Comparison of ENCODE assay signal across 8 mouse cellular contexts in genomic region chr7:126703757-126704077, GRCm38 (mm10). TPM values are rescaled to one million over a fixed set of nuclear protein-coding genes. Genes with fewer than 3 reads are reported as not detected.
DNase-seq lines count a peak whose midpoint lies in the region; ATAC-seq and TF ChIP-seq lines count a peak whose summit lies in the region.

No protein-coding gene starts in this region.

- no peaks in the 10 kb centered on the region for H3K9me3 ChIP-seq in hindbrain, embryonic 15.5 days
- H3K9me3 ChIP-seq in midbrain, postnatal 0 days (ENCODE audit: low read length): no peaks in the 10 kb centered on the region

- peak; percentile 9; the same call in 1 of the 2 replicates for ATAC-seq in hindbrain, embryonic 15.5 days (ENCODE audit: low FRiP score, low read depth)
- no peak for ATAC-seq in midbrain, postnatal 0 days (ENCODE audit: low FRiP score)

- H3K4me1 ChIP-seq in spleen, adult 2 months (ENCODE audit: control insufficient read depth, insufficient read depth, insufficient read length): peaks cover 31% of the 10 kb centered on the region
- H3K4me1 ChIP-seq in hindbrain, embryonic 15.5 days (replicated peaks): peaks cover 47% of the 10 kb centered on the region
- H3K4me1 ChIP-seq in midbrain, postnatal 0 days (ENCODE audit: insufficient read depth, low read length): peaks cover 17% of the 10 kb centered on the region

- TF ChIP-seq CTCF in spleen, adult 2 months (IDR thresholded peaks at IDR 0.05; ENCODE audit: extremely low read depth, insufficient read depth, insufficient read length, insufficient replicate concordance): no peak
- no peak for TF ChIP-seq CTCF in midbrain, postnatal 0 days (IDR thresholded peaks at IDR 0.05)

- WGBS in spleen, adult 2 months: 0% methylated on average over 7 of the region's 7 CpGs
- 14% methylated on average over 7 of the region's 7 CpGs for WGBS in hindbrain, embryonic 15.5 days
- WGBS in midbrain, postnatal 0 days: 7% methylated on average over 7 of the region's 7 CpGs

- H3K27ac ChIP-seq in spleen, adult 2 months (ENCODE audit: insufficient read depth, low read length): peak overlapping the region; percentile 100
- peak overlapping the region; percentile 91 for H3K27ac ChIP-seq in hindbrain, embryonic 15.5 days (replicated peaks)
- peak overlapping the region; percentile 74 for H3K27ac ChIP-seq in midbrain, postnatal 0 days (ENCODE audit: low read depth, low read length)

- peak; percentile 92 for DNase-seq in heart, adult 11 months
- no peak for DNase-seq in heart, postnatal 14 days
- DNase-seq in spleen, adult 2 months (ENCODE audit: low read depth in 1 of 2, low spot score in 2 of 2): no peak
- no peak for DNase-seq in spleen, adult 12 weeks (ENCODE audit: low spot score)
- no peak for DNase-seq in midbrain, postnatal 0 days (ENCODE audit: low spot score)
- no peak for DNase-seq in c-Kit-positive CD71-positive TER-119-positive erythroid progenitor cells, embryonic 14.5 days (ENCODE audit: low spot score)
- no peak for DNase-seq in right cerebral cortex, postnatal 36 days (ENCODE audit: low spot score in 2 of 2)

- H3K4me2 ChIP-seq in hindbrain, embryonic 15.5 days: peak overlapping the region; percentile 73
- peak overlapping the region; percentile 75 for H3K4me2 ChIP-seq in midbrain, postnatal 0 days (ENCODE audit: low read depth, low read length, poor library complexity, severe bottlenecking)

- peaks cover 44% of the 10 kb centered on the region for H3K36me3 ChIP-seq in spleen, adult 2 months (ENCODE audit: control insufficient read depth, insufficient read depth, low read length)
- peaks cover 6% of the 10 kb centered on the region for H3K36me3 ChIP-seq in hindbrain, embryonic 15.5 days
- H3K36me3 ChIP-seq in midbrain, postnatal 0 days (ENCODE audit: insufficient read depth, low read length): peaks cover 14% of the 10 kb centered on the region

- TF ChIP-seq POLR2A in spleen, adult 2 months (IDR thresholded peaks at IDR 0.05; ENCODE audit: low read depth, low read length): no peak

- H3K9ac ChIP-seq in hindbrain, embryonic 15.5 days: peak overlapping the region; percentile 93
- peak overlapping the region; percentile 80 for H3K9ac ChIP-seq in midbrain, postnatal 0 days (replicated peaks; ENCODE audit: low read length, poor library complexity, severe bottlenecking)

- H3K4me3 ChIP-seq in spleen, adult 2 months (ENCODE audit: extremely low read depth, insufficient read depth, insufficient read length): peak overlapping the region; percentile 83
- H3K4me3 ChIP-seq in hindbrain, embryonic 15.5 days: peak overlapping the region; percentile 90
- H3K4me3 ChIP-seq in midbrain, postnatal 0 days (ENCODE audit: low read depth, low read length): peak overlapping the region; percentile 56

- intact Hi-C loops in heart, postnatal 14 days (cut with DNase I): no loop called here

- H3K27me3 ChIP-seq in spleen, adult 2 months (ENCODE audit: control insufficient read depth, insufficient read depth, low read length): no peaks in the 10 kb centered on the region
- no peaks in the 10 kb centered on the region for H3K27me3 ChIP-seq in hindbrain, embryonic 15.5 days
- H3K27me3 ChIP-seq in midbrain, postnatal 0 days (ENCODE audit: insufficient read depth, low read length): no peaks in the 10 kb centered on the region

RNA-seq across cellular contexts. Expression of gene Coro1a, which starts 3.9 kb away (rescaled TPM):
- total RNA-seq in heart, postnatal 14 days (2021): 10 to 100 TPM in 1 of 2 experiments, 1 to 10 TPM in 1; 8.8 to 28.1 TPM
- 1,755 and 1,932 TPM in 2 replicates for polyA plus RNA-seq in spleen, adult 2 months (2012; rRNA removed)
- polyA plus RNA-seq in hindbrain, embryonic 15.5 days (2015; fragmentation: Nextera tagmentation; extraction: Ambion mirVana): 104 and 108 TPM in 2 replicates
- total RNA-seq in midbrain, postnatal 0 days (2014; rRNA removed): 87.1 and 98.9 TPM in 2 replicates
- polyA plus RNA-seq in midbrain, postnatal 0 days (2015; fragmentation: Nextera tagmentation; extraction: Ambion mirVana): 93.4 and 105 TPM in 2 replicates

RNA-seq across cellular contexts. Expression of gene Slx1b, which starts 8.1 kb away (rescaled TPM):
- total RNA-seq in heart, postnatal 14 days (2021): 1 to 10 TPM; 5.7 to 7.7 TPM
- polyA plus RNA-seq in spleen, adult 2 months (2012; rRNA removed): 13.2 and 19.5 TPM in 2 replicates
- 16.2 and 16.7 TPM in 2 replicates for polyA plus RNA-seq in hindbrain, embryonic 15.5 days (2015; fragmentation: Nextera tagmentation; extraction: Ambion mirVana)
- total RNA-seq in midbrain, postnatal 0 days (2014; rRNA removed): 21.7 and 25.0 TPM in 2 replicates
- polyA plus RNA-seq in midbrain, postnatal 0 days (2015; fragmentation: Nextera tagmentation; extraction: Ambion mirVana): 10.9 and 11.1 TPM in 2 replicates

RNA-seq across cellular contexts. Expression of gene Bola2, which starts 8.5 kb away (rescaled TPM):
- 10 to 100 TPM; 49.2 to 51.2 TPM for total RNA-seq in heart, postnatal 14 days (2021)
- 37.4 and 51.8 TPM in 2 replicates for polyA plus RNA-seq in spleen, adult 2 months (2012; rRNA removed)
- polyA plus RNA-seq in hindbrain, embryonic 15.5 days (2015; fragmentation: Nextera tagmentation; extraction: Ambion mirVana): 139 and 143 TPM in 2 replicates
- total RNA-seq in midbrain, postnatal 0 days (2014; rRNA removed): 50.2 and 160 TPM in 2 replicates
- polyA plus RNA-seq in midbrain, postnatal 0 days (2015; fragmentation: Nextera tagmentation; extraction: Ambion mirVana): 143 and 146 TPM in 2 replicates

RNA-seq across cellular contexts. Expression of gene Sult1a1, which starts 27.5 kb away (rescaled TPM):
- 10 to 100 TPM; 38.6 to 43.2 TPM for total RNA-seq in heart, postnatal 14 days (2021)
- polyA plus RNA-seq in spleen, adult 2 months (2012; rRNA removed): 10.5 and 12.9 TPM in 2 replicates
- 7.3 and 10.5 TPM in 2 replicates for polyA plus RNA-seq in hindbrain, embryonic 15.5 days (2015; fragmentation: Nextera tagmentation; extraction: Ambion mirVana)
- total RNA-seq in midbrain, postnatal 0 days (2014; rRNA removed): 18.4 and 21.1 TPM in 2 replicates
- 17.5 and 18.8 TPM in 2 replicates for polyA plus RNA-seq in midbrain, postnatal 0 days (2015; fragmentation: Nextera tagmentation; extraction: Ambion mirVana)

RNA-seq across cellular contexts. Expression of gene Sgf29, which starts 54.6 kb away (rescaled TPM):
- total RNA-seq in heart, postnatal 14 days (2021): 10 to 100 TPM; 24.6 to 28.6 TPM
- 31.4 and 32.3 TPM in 2 replicates for polyA plus RNA-seq in spleen, adult 2 months (2012; rRNA removed)
- polyA plus RNA-seq in hindbrain, embryonic 15.5 days (2015; fragmentation: Nextera tagmentation; extraction: Ambion mirVana): 58.7 and 61.0 TPM in 2 replicates
- 44.4 and 46.6 TPM in 2 replicates for total RNA-seq in midbrain, postnatal 0 days (2014; rRNA removed)
- polyA plus RNA-seq in midbrain, postnatal 0 days (2015; fragmentation: Nextera tagmentation; extraction: Ambion mirVana): 48.0 and 56.0 TPM in 2 replicates

Comparison
In these comparisons a context has a peak if more than half of its experiments do, and no peak if none do; other contexts are left out.
1. RNA of gene Coro1a, which starts 3.9 kb away (polyA plus RNA-seq): 1,755 to 1,932 TPM in spleen, adult 2 months; 104 to 108 TPM in hindbrain, embryonic 15.5 days and 93.4 to 105 TPM in midbrain, postnatal 0 days; every median in the first group is over 10 times any median in the second.
2. Peak in every context shown above with its lines, with median percentiles within 50 percentile points of each other: H3K27ac ChIP-seq and H3K4me3 ChIP-seq.